Mouse (Mus musculus): ENCODE data around the gene Fdps.
"Not testable (repeated sequence)": the region's sequence is repeated elsewhere in the genome, so short reads cannot be mapped to it uniquely, and the experiment has no call there.

The Fdps gene

GRCm38 (mm10) chr3:89102495-89103290 lies 934 bp upstream of the Fdps start:
- DNase-seq (ENCODE audit: low spot score): no peak

GRCm38 (mm10) chr3:89101459-89101811 lies 324 bp downstream of the Fdps start:
- DNase-seq (ENCODE audit: low spot score): no peak

- no peak for DNase-seq (ENCODE audit: low spot score)
Observed at GRCm38 (mm10) chr3:89100811-89101210, 948 bp downstream of the Fdps start, which contains the start of gene Gm43738. Gm43738 (minus strand) TSS chr3:89101099.

- DNase-seq (ENCODE audit: low spot score): no peak
Observed at GRCm38 (mm10) chr3:89094021-89094420, 7.7 kb downstream of the Fdps start.

GRCm38 (mm10) chr3:89093175-89093574 lies 8.6 kb downstream of the Fdps start, which contains the start of gene Rusc1:
Rusc1 (minus strand) TSS chr3:89093311.
- peak; percentile 55 for DNase-seq (ENCODE audit: low spot score)

GRCm38 (mm10) chr3:89092509-89093090 lies 9.2 kb downstream of the Fdps start:
- no peak for DNase-seq (ENCODE audit: low spot score)

GRCm38 (mm10) chr3:89091811-89092508 lies 9.8 kb downstream of the Fdps start:
- DNase-seq (ENCODE audit: low spot score): no peak

GRCm38 (mm10) chr3:89090694-89091655 lies 10.8 kb downstream of the Fdps start:
- peak; percentile 72 for DNase-seq (ENCODE audit: low spot score)

- peak; percentile 63 for DNase-seq (ENCODE audit: low spot score)
Observed at GRCm38 (mm10) chr3:89089882-89090591, 11.7 kb downstream of the Fdps start.

GRCm38 (mm10) chr3:89088974-89089373 lies 12.8 kb downstream of the Fdps start:
- DNase-seq (ENCODE audit: low spot score): no peak

- DNase-seq (ENCODE audit: low spot score): peak; percentile 45
Observed at GRCm38 (mm10) chr3:89087338-89088110, 14.2 kb downstream of the Fdps start.

GRCm38 (mm10) chr3:89084654-89085190 lies 17.0 kb downstream of the Fdps start:
- DNase-seq (ENCODE audit: low spot score): no peak

GRCm38 (mm10) chr3:89084133-89084532 lies 17.6 kb downstream of the Fdps start:
- DNase-seq (ENCODE audit: low spot score): no peak

- not testable (repeated sequence) for DNase-seq (ENCODE audit: low spot score)
Observed at GRCm38 (mm10) chr3:89082287-89082686, 19.5 kb downstream of the Fdps start.

- no peak for DNase-seq (ENCODE audit: low spot score)
Observed at GRCm38 (mm10) chr3:89077383-89077782, 24.4 kb downstream of the Fdps start.

GRCm38 (mm10) chr3:89067265-89067664 lies 34.5 kb downstream of the Fdps start:
- no peak for DNase-seq (ENCODE audit: low spot score)

GRCm38 (mm10) chr3:89061696-89062095 lies 40.1 kb downstream of the Fdps start:
- no peak for DNase-seq (ENCODE audit: low spot score)

- no peak for DNase-seq (ENCODE audit: low spot score)
Observed at GRCm38 (mm10) chr3:89058783-89059182, 43.0 kb downstream of the Fdps start.

GRCm38 (mm10) chr3:89058361-89058760 lies 43.4 kb downstream of the Fdps start:
- DNase-seq (ENCODE audit: low spot score): no peak

Data from ovary, postnatal 10 days (tissue).